Mouse (Mus musculus): ENCODE data around the gene Tpcn1.

DNA sequence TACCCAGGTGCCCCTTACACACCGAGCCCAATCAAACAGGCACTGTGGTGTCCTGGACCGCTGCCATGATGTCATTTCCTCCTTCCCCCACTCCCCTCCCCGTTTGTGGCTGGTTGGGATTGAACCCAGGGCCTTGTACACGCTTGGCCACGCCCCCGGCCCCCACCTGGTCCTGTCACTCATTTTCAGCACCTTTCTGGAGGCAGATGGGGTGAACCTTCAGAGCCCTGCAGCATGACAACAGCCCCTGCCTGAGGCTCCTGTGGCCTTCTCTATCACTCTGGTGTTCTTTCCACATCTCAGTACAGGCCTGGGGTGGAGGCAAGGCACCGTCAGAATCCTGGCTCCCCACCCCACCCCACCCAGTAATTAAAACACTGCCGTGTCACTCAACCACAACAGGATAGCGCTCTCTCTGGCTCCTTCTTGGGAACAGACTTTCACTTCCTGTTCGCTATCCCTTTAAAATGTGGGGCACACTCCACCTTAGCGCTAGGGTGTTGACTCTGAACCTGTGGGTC is 11.6 kb downstream of the Tpcn1 start:
- TF ChIP-seq FLI1 (IDR thresholded peaks at IDR 0.05; ENCODE audit: low read length) (no peak), GATA1 (IDR thresholded peaks at IDR 0.05; ENCODE audit: borderline replicate concordance, low read length) (no peak)

Measured in megakaryocyte, embryonic 14.5 days (primary cell).